Mouse (Mus musculus) heart, embryonic 15.5 days (tissue): ENCODE measurements around the gene Trp53bp2. TPM values are rescaled to one million over a fixed set of nuclear protein-coding genes. Genes with fewer than 3 reads are reported as not detected.

ENCODE experiments used
- ATAC-seq: fragments of 200-750 bp; cut with Nextera tagmentation; replicated peaks from 2 replicates; pipeline ENCODE4 v1.8.0; 2017; ENCODE audit warnings: low read depth, moderate TSS enrichment; ENCODE audit not compliant: insufficient number of reproducible peaks, insufficient read depth, low FRiP score
- H3K27ac ChIP-seq: fragments of 300-500 bp; sonication (generic); 2 replicates; pipeline ENCODE4 v1.5.1; 2015; ENCODE audit warnings: mild to moderate bottlenecking, inconsistent platforms
- H3K27me3 ChIP-seq: fragments of 300-500 bp; sonication (generic); 2 replicates; pipeline ENCODE4 v1.6.1; 2015; ENCODE audit warnings: inconsistent platforms
- H3K36me3 ChIP-seq: fragments of 300-500 bp; sonication (generic); 2 replicates; pipeline ENCODE4 v1.6.1; 2015; ENCODE audit warnings: mild to moderate bottlenecking, inconsistent platforms
- H3K4me1 ChIP-seq: fragments of 300-500 bp; sonication (generic); replicated peaks from 2 replicates; pipeline ENCODE4 v1.6.1; 2015; ENCODE audit warnings: inconsistent platforms
- H3K4me2 ChIP-seq: fragments of 300-500 bp; sonication (generic); 2 replicates; pipeline ENCODE4 v1.6.1; 2015; ENCODE audit warnings: inconsistent platforms, mild to moderate bottlenecking, moderate library complexity
- H3K4me3 ChIP-seq: fragments of 300-500 bp; sonication (generic); 2 replicates; pipeline ENCODE4 v1.5.1; 2015; ENCODE audit warnings: mild to moderate bottlenecking, inconsistent platforms
- H3K9ac ChIP-seq: fragments of 300-500 bp; sonication (generic); 2 replicates; pipeline ENCODE4 v1.6.1; 2015; ENCODE audit warnings: mild to moderate bottlenecking, inconsistent platforms
- H3K9me3 ChIP-seq: fragments of 300-500 bp; sonication (generic); replicated peaks from 2 replicates; pipeline ENCODE4 v1.6.1; 2016; ENCODE audit warnings: inconsistent platforms
- WGBS: fragments of 180-500 bp; shearing (Covaris S2); methylation state at CpG from one replicate; pipeline ENCODE4 v1.1.7; 2015; ENCODE audit warnings: mixed read lengths; 5-methylcytosine and 5-hydroxymethylcytosine counted together
- polyA plus RNA-seq: library from polyadenylated mRNA; unstranded; fragments of >200 nt; fragmentation: Nextera tagmentation; extraction: Ambion mirVana; gene quantifications from 2 replicates; pipeline ENCODE4 v1.2.1, GENCODE M21; 2015

Gene Trp53bp2
- polyA plus RNA-seq, 1 experiment from 2014 or later = 12.0 TPM

DNA sequence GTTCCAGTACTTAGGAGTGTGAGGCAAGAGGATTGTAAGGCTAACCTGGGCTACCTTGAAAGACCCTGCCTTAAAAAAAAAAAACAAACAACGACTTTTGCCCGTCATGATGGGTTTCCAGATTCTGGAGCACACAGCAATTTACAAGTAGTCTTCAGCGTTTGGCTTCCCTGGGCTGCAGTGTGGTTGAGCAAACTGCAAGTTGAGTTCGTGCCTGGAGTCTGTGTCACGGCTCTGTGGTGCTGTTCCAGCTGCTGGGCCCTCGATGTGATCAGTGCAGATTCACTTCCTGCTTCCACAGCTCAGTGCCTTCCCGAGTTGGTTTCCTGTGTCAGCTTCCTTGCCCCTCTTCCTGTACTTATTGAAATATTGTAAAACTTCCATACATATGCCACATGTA, 52.3 kb downstream of the Trp53bp2 start:
- no peak for ATAC-seq

DNA sequence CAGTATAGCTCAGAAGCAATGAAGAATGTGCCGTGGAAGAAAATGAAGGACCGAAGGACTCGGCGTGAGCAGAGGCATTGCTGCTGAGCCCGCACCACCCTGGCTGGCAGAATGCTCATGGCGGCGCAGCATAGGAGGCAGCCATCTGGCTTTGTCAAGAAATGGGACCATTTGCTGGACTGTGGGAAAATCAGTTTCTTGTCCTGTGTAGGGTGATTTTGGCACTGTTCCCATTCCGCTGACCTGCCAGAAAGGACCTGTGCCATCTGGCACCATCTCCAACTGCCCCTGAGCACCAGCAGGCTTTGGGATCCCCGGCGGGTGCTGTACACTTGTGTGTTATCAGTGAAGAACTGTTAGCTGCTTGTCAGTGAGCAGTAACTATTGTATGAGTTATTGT, 52.8 kb downstream of the Trp53bp2 start:
- Histone ChIP-seq H3K4me2 (no peak overlapping the region), H3K4me3 (no peak overlapping the region), H3K36me3 (peaks cover 27% of the 10 kb centered on the region), H3K9ac (no peak overlapping the region), H3K27me3 (no peaks in the 10 kb centered on the region), H3K4me1 (peaks cover 20% of the 10 kb centered on the region), H3K9me3 (no peaks in the 10 kb centered on the region), H3K27ac (peak overlapping the region; percentile 63; the same call in 1 of the 2 replicates)
- ATAC-seq = no peak
- WGBS = 77% methylated on average over 10 of the region's 10 CpGs

More for the DNA sequence above, 52.3 kb downstream of the Trp53bp2 start:
- peaks cover 20% of the 10 kb centered on the region for H3K4me1 ChIP-seq
- 40% methylated on average over 7 of the region's 7 CpGs for WGBS
- H3K9me3 ChIP-seq = no peaks in the 10 kb centered on the region
- H3K27ac ChIP-seq = peak overlapping the region; percentile 63
- H3K4me3 ChIP-seq = no peak overlapping the region
- H3K36me3 ChIP-seq = peaks cover 30% of the 10 kb centered on the region
- H3K27me3 ChIP-seq = no peaks in the 10 kb centered on the region
- no peak overlapping the region for H3K4me2 ChIP-seq
- no peak overlapping the region for H3K9ac ChIP-seq

DNA sequence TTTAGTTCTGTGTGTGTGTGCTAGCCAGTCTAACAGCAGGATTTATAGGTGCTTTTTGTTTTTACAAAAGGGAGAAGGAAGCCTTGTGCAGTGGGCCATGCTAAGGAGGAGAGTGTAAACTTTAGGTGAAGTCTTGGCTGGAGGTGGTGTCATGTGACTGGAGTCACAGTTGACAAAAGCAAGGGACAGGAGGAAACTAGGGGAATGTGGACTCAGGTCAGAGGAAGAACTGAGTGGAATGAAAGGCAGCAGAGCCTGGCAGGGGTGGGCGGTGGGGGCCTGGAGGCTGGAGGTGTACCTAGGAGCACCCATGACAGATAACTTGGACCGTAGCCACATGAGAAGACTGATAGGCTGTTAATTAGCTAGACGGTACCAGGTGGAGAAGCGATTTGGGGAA, 56.3 kb downstream of the Trp53bp2 start:
- no peak for ATAC-seq
- Histone ChIP-seq H3K4me1 (peaks cover 18% of the 10 kb centered on the region), H3K36me3 (peaks cover 34% of the 10 kb centered on the region), H3K4me3 (no peak overlapping the region), H3K27me3 (no peaks in the 10 kb centered on the region), H3K27ac (no peak overlapping the region), H3K9me3 (no peaks in the 10 kb centered on the region), H3K4me2 (no peak overlapping the region), H3K9ac (no peak overlapping the region)
- WGBS = 43% methylated on average over 4 of the region's 4 CpGs

DNA sequence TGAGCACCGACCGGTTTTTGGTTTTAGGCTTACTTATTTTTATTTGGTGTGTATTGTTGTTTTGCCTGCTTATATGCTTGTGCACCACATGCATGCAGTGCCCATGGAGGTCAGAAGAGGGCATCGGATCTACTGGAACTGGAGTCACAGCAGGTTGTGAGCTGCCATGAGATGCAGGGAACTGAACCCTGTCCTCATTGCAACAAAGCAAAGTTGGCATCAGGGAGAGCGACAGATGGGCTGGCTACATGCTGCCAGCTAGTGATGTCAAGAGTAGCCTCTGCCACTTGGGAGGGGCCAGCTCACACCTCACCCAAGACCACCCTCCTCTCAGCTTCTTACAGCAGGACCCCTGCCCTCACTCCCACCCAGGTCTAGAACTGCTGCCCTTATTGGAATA, 57.0 kb downstream of the Trp53bp2 start:
- Histone ChIP-seq H3K27ac (no peak overlapping the region), H3K4me2 (no peak overlapping the region), H3K4me1 (peaks cover 15% of the 10 kb centered on the region), H3K27me3 (no peaks in the 10 kb centered on the region), H3K36me3 (peaks cover 38% of the 10 kb centered on the region), H3K9ac (no peak overlapping the region), H3K9me3 (no peaks in the 10 kb centered on the region), H3K4me3 (no peak overlapping the region)
- no peak for ATAC-seq
- 87% methylated on average over 4 of the region's 4 CpGs for WGBS

DNA sequence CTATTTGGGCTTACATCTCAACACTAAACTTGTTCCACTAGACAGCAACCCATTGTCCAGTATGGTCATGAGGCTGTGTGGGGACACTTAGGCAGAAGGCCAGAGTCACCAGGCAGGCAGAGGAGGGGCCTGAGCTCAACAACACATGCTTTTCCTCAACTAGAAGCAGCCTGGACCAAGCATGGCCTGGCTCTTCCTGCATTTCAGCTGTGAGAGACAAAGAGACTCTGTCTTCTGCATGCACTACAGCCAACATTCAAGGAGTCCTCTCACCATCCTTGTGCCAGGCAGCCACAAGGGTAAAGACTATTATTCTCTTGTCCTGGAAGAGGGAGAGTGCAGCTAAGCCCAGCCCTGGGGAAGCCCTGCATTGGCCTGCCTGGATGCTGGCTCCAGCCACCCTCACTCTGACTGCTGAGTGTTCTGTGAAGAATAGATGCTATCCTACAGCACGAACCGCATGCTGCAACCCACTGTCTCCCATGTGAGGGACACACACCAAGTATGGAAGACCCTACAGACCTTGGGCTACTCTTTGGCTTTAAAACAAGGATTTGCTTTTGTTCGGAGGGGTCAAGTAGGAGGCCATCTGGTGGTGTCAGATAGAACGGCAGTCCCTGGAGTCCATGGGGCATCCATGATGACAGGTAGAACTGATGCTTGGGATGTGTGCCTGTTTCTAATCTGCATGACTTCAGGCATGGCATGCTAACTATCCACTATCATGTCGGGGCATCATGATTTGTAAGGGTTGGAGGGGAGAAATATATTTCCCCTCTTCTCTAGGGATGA, 66.2 kb downstream of the Trp53bp2 start:
- H3K9ac ChIP-seq = no peak overlapping the region
- no peak overlapping the region for H3K4me3 ChIP-seq
- peaks cover 83% of the 10 kb centered on the region for H3K36me3 ChIP-seq
- no peak for ATAC-seq
- H3K9me3 ChIP-seq = no peaks in the 10 kb centered on the region
- H3K27me3 ChIP-seq = no peaks in the 10 kb centered on the region
- no peak overlapping the region for H3K4me2 ChIP-seq
- no peaks in the 10 kb centered on the region for H3K4me1 ChIP-seq
- H3K27ac ChIP-seq = no peak overlapping the region
- 79% methylated on average over 5 of the region's 5 CpGs for WGBS

DNA sequence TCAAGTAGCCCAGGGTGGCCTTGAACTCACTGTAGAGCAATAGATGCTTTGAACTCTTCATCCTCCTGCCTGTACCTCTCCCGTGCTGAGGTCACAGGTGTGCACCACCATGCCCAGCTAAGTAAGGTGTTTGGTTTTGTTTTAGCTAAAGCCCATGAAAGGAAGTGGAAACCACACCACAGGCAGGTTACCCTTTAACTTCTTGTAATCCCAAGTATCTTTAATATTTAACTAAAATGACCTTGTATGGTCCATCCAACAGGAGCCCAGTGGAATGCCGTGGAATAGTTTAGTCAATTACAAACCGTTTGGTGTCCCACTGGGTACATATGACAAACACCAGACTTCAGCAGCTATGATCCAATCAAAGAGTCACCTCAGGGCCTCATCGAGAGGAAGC, 70.0 kb downstream of the Trp53bp2 start:
- Histone ChIP-seq H3K4me2 (no peak overlapping the region), H3K36me3 (peaks cover 81% of the 10 kb centered on the region), H3K9me3 (no peaks in the 10 kb centered on the region), H3K4me1 (no peaks in the 10 kb centered on the region), H3K9ac (no peak overlapping the region), H3K4me3 (no peak overlapping the region), H3K27ac (no peak overlapping the region), H3K27me3 (no peaks in the 10 kb centered on the region)
- ATAC-seq = no peak
- 78% methylated on average over 4 of the region's 4 CpGs for WGBS

DNA sequence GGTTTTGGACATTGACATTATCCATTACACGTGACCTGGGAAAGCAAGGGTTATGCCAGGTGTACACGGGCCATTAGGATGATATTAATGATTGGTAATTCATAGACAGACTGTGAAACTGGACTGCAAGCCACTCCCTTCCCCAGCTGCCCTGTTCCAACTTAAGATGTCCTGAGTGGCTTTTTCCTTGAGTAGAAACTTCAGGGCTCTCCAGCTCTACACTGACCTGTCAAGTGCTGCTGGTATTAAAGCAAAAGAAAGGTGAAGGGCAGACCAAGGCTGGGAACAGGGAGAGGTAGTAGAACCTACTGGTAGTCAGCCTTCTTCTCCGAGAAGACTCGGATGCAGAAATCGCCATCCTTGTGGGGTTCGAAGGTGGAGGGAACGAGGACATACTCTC, 72.2 kb downstream of the Trp53bp2 start:
- Histone ChIP-seq H3K9ac (no peak overlapping the region), H3K4me2 (no peak overlapping the region), H3K36me3 (peaks cover 80% of the 10 kb centered on the region), H3K9me3 (no peaks in the 10 kb centered on the region), H3K27me3 (no peaks in the 10 kb centered on the region), H3K4me1 (no peaks in the 10 kb centered on the region), H3K27ac (no peak overlapping the region), H3K4me3 (no peak overlapping the region)
- no peak for ATAC-seq
- WGBS = 90% methylated on average over 7 of the region's 7 CpGs

DNA sequence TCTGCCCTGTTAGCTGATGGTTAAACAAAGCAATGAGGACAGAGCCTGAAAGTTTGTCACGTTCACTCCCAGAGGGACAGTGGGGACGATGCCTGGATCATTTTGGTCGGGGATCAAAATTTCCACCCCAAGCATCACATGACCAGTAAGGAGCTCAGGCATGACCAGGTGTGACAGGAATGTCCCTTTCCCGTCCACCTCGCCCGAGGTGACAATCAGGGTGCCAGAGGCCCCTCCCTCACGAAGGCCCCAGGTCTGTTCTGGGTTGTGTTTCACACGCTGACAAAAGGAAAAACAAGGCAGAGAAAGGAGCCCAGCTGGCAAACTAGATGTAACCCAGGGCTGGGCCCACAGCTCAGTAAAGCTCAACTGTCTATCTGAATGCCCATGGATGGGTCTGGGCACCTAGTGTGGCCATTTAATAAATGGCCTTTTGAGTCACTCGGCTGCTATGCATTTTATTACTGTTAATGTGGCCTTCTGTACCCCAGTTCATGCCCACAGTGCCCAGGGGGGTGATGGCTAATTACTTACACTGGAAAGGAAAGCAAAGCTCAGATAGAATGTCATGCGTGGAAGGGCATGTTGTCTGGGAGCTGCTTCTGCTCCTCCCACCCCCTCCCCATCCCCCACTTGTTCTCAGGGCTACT, 72.8 kb downstream of the Trp53bp2 start:
- Histone ChIP-seq H3K4me3 (no peak overlapping the region), H3K27me3 (no peaks in the 10 kb centered on the region), H3K4me1 (no peaks in the 10 kb centered on the region), H3K27ac (no peak overlapping the region), H3K4me2 (no peak overlapping the region), H3K9ac (no peak overlapping the region), H3K9me3 (no peaks in the 10 kb centered on the region), H3K36me3 (peaks cover 80% of the 10 kb centered on the region)
- 81% methylated on average over 10 of the region's 10 CpGs for WGBS
- ATAC-seq = no peak

DNA sequence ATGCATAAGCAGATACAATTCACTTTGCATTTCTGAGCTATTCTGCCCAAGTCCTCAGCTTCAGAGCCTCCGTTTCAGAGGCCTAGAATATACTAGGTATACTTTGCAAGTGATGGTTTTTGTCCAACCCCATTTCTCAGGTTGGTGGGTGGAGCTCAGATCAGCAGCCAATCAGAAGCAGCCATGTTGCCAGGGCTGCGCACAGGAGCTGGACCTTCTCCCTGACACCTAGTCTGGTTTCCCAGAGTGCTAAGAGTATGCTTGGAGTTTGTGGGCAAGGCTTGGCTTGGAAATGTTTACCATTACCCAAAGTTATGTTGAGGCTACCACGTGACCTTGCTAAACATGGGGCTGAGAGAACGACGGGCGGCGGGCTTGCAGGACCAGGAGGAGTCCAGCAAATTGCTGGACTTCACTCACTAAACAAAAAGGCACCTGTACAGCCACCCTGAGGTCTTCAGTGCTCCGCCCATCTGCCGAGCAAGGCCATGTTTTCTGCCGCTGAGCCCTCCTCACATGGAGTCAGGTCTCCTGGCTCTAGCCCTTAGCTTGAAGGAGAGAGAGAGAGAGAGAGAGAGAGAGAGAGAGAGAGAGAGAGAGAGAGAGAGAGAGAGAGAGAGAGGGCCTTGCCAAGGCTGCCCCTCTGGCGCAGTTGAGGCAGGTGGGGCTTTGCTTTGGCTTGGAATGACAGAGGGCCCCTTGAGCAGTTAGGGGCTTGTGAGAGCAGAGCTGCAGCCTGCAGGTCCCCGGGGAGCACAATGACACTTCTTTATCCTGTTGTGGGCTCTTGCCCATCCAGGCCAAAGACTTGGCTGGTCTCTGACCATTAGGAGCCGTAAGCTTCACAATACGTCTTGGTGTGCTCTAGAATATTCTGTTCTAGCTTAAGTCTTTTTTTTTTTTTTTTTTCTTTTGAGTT, 74.3 kb downstream of the Trp53bp2 start:
- Histone ChIP-seq H3K27ac (no peak overlapping the region), H3K9me3 (no peaks in the 10 kb centered on the region), H3K4me2 (no peak overlapping the region), H3K36me3 (peaks cover 80% of the 10 kb centered on the region), H3K4me3 (no peak overlapping the region), H3K27me3 (no peaks in the 10 kb centered on the region), H3K4me1 (no peaks in the 10 kb centered on the region), H3K9ac (no peak overlapping the region)
- WGBS = 88% methylated on average over 14 of the region's 14 CpGs
- no peak for ATAC-seq

DNA sequence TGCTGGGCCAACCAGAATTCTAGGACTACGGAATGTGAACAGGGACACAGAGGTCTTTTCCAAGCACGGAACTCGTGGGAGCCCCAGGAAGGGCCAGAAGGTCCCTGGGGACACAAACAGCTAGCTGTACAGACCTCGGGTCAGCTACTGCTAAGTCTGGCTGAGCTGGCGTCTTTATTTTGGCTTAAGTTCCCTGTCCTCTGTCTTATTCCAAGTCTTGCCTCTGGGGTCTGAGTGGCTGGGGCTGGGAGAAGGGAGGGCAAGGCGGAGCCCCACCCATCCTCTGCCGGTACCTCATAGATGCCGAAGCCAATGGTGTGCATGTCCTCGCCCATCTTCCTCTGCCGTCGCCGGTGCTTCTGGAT, 74.9 kb downstream of the Trp53bp2 start:
- Histone ChIP-seq H3K27ac (no peak overlapping the region), H3K4me3 (no peak overlapping the region), H3K4me1 (no peaks in the 10 kb centered on the region), H3K9ac (no peak overlapping the region), H3K36me3 (peaks cover 82% of the 10 kb centered on the region), H3K27me3 (no peaks in the 10 kb centered on the region), H3K9me3 (no peaks in the 10 kb centered on the region), H3K4me2 (no peak overlapping the region)
- WGBS = 82% methylated on average over 12 of the region's 12 CpGs
- no peak; the same call in 1 of the 2 replicates for ATAC-seq

DNA sequence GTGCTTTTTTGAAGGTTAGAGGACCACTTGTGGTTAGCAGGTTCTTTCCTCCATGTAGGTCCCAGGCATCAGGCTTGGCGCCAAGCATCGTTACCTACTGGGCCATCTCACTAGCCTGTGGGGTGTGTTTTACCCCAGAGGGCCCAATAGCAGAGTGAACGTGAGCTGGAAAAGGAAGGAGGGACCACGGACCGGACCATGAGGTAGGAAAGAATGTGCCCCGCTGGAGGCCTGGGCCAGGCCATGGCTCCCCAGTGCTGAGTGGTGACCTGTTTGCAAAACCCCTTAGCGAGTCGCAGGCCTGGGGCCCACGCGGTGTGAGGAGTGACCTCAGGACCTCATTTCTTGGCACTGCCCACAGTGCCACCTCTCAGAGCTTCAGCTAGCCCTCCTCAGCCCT, 79.5 kb downstream of the Trp53bp2 start:
- Histone ChIP-seq H3K9ac (no peak overlapping the region), H3K9me3 (no peaks in the 10 kb centered on the region), H3K27ac (no peak overlapping the region), H3K27me3 (no peaks in the 10 kb centered on the region), H3K4me2 (no peak overlapping the region), H3K4me1 (peaks cover 7% of the 10 kb centered on the region), H3K36me3 (peaks cover 61% of the 10 kb centered on the region), H3K4me3 (no peak overlapping the region)
- ATAC-seq = 0 out of 2 replicates have a peak, but pooled peaks have one; percentile 7
- 91% methylated on average over 10 of the region's 10 CpGs for WGBS
